Mouse (Mus musculus): ENCODE measurements around the gene Mrgpra9.
"Not testable (repeated sequence)": the region's sequence is repeated elsewhere in the genome, so short reads cannot be mapped to it uniquely, and the experiment has no call there.

Mrgpra9 gene

GRCm38 (mm10) chr7:47252770-47253169 is at the start of gene Mrgpra9:
Gene Mrgpra9, minus strand, starts transcription at chr7:47252848.
- in situ Hi-C loops (cut with MboI, MseI), result no loop called here

DNA sequence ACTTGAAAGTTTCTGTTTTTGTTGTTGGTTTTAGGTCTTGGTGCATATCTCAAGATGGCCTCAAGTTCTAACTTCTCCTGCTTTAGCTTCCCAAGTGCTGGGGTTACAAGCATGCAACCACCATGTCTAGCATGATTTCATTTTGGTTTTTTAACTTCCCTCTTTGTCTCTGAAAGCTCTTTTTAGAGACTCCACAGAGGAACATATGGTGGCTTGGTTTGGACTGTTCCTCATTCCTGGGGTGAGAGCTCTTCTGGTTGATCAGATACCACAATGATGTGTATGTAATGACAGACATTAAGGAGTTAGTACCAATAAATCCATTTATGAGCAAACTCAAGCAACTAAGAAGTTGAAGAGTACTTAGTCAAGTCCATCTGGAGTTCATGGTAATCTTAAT is 47.0 kb upstream of the Mrgpra9 start:
- in situ Hi-C loops (cut with MboI, MseI), result not testable (repeated sequence)

GRCm38 (mm10) chr7:47271547-47271946 is 18.9 kb upstream of the Mrgpra9 start:
- in situ Hi-C loops (cut with MboI, MseI), result not testable (repeated sequence)

DNA sequence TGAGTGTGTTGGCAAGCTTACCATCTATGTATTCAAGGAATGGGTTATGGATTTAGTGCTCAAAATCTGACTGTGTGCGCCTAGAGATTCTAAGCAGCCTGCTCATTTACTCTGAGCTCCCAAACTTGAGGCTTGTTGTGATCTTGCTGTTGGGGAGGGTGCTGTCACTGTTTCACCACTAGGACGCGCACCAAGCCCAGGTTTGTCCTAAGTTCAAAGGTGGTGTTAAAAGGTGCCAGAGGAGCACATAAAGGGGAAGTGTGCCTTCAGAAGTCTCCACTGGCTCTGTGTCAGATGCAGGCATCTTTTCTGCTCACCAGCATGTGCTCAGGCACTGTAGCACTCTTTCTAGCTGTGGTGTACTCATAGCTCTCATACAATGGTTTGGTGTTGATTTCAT is 8.0 kb downstream of the Mrgpra9 start:
- in situ Hi-C loops (cut with MboI, MseI), result no loop called here

- in situ Hi-C loops (cut with MboI, MseI), result no loop called here
These were observed 47.8 kb downstream of the Mrgpra9 start, which contains the start of gene Mrgpra6 for GRCm38 (mm10) chr7:47204830-47205229. Gene Mrgpra6, minus strand, starts transcription at chr7:47204920.

GRCm38 (mm10) chr7:47195271-47195670 is 57.4 kb downstream of the Mrgpra9 start:
- in situ Hi-C loops (cut with MboI, MseI), result no loop called here

Measured in regulatory T cell (primary cell).